Mouse (Mus musculus) small intestine, adult 2 months (tissue): ENCODE results near the gene Gm49388. TPM values are rescaled to one million over a fixed set of nuclear protein-coding genes. Genes with fewer than 3 reads are reported as not detected.

ENCODE experiments used
- H3K27ac ChIP-seq: fragments of 200-500 bp; 2 replicates; pipeline ENCODE4 v1.5.1; 2012; ENCODE audit warnings: low read depth, low read length, control low read depth, inconsistent platforms; ENCODE audit not compliant: insufficient read depth
- H3K27me3 ChIP-seq: fragments of 200-500 bp; 2 replicates; pipeline ENCODE4 v1.6.1; 2012; ENCODE audit warnings: mild to moderate bottlenecking, moderate library complexity, low read length, inconsistent platforms; ENCODE audit not compliant: control insufficient read depth, insufficient read depth
- H3K36me3 ChIP-seq: fragments of 200-500 bp; 2 replicates; pipeline ENCODE4 v1.6.1; 2012; ENCODE audit warnings: mild to moderate bottlenecking, low read length, control low read depth, inconsistent platforms; ENCODE audit not compliant: control insufficient read depth, insufficient read depth
- H3K4me1 ChIP-seq: fragments of 200-500 bp; 2 replicates; pipeline ENCODE4 v1.6.1; 2012; ENCODE audit warnings: low read length, inconsistent platforms, mixed read lengths; ENCODE audit not compliant: control insufficient read depth, insufficient read depth, insufficient read length
- H3K4me3 ChIP-seq: fragments of 200-500 bp; 2 replicates; pipeline ENCODE4 v1.5.1; 2012; ENCODE audit warnings: low read depth, mild to moderate bottlenecking, control low read depth, inconsistent platforms, low read length, moderate library complexity
- CTCF ChIP-seq: fragments of 200-500 bp; IDR thresholded peaks from 2 replicates; pipeline ENCODE4 v1.5.1; 2012; ENCODE audit warnings: low read depth, mild to moderate bottlenecking, control low read depth, inconsistent platforms, low read length, moderate library complexity, mixed read lengths; ENCODE audit not compliant: insufficient replicate concordance, insufficient read length; ENCODE audit errors: extremely low read depth
- POLR2A ChIP-seq: fragments of 200-500 bp; IDR thresholded peaks from 2 replicates; pipeline ENCODE4 v1.6.1; 2012; ENCODE audit warnings: low read depth, mild to moderate bottlenecking, control low read depth, inconsistent platforms, low read length, moderate library complexity
- WGBS: fragments of 180-500 bp; shearing (Covaris S2); methylation state at CpG from one replicate; pipeline ENCODE4 v1.1.7; 2018; 5-methylcytosine and 5-hydroxymethylcytosine counted together
- polyA plus RNA-seq: library from polyadenylated mRNA; depleted of rRNA; stranded (reverse); fragments of >200 nt; gene quantifications from 2 replicates; pipeline ENCODE4 v1.2.3, GENCODE M21; 2012

Gm49388 gene
- polyA plus RNA-seq, 1 experiment = not detected

GRCm38 (mm10) chr7:127761026-127761425 is 24.4 kb upstream of the Gm49388 start:
- no peak overlapping the region for H3K27ac ChIP-seq
- TF ChIP-seq CTCF (peak; percentile 89; the same call in 1 of the 2 replicates), POLR2A (no peak)
- no peaks in the 10 kb centered on the region for H3K27me3 ChIP-seq
- H3K4me1 ChIP-seq = no peaks in the 10 kb centered on the region; the same call in 1 of the 2 replicates
- no peak overlapping the region for H3K4me3 ChIP-seq
- H3K36me3 ChIP-seq = peaks cover 27% of the 10 kb centered on the region
- 13% methylated on average over 7 of the region's 7 CpGs for WGBS

DNA sequence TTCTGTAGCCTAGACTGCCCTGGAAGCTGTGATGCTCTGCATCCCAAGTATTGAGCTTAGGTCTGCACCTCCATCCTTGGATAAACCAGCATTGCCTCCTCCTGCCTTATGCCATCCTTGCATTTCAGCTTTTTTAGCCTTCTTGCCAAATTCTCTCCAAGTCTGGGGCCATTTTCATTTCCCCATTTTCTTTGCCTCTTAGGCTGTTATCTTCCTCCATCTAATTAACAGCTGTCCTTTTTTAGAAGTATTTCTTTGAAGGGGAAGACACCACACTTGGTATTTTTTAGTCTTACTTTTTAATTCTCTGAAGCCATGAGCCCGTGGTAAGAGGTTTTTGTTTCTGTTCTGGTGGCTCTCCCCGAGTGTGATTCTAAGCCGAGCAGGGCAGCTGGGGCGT is 21.8 kb upstream of the Gm49388 start:
- no peaks in the 10 kb centered on the region for H3K27me3 ChIP-seq
- no peaks in the 10 kb centered on the region; the same call in 1 of the 2 replicates for H3K4me1 ChIP-seq
- 90% methylated on average over 4 of the region's 4 CpGs for WGBS
- H3K36me3 ChIP-seq = peaks cover 25% of the 10 kb centered on the region
- no peak overlapping the region for H3K4me3 ChIP-seq
- no peak for TF ChIP-seq POLR2A
- no peak for TF ChIP-seq CTCF
- H3K27ac ChIP-seq = no peak overlapping the region

- no peak overlapping the region for H3K27ac ChIP-seq
- no peak overlapping the region for H3K4me3 ChIP-seq
- H3K4me1 ChIP-seq = peaks cover 8% of the 10 kb centered on the region
- peaks cover 25% of the 10 kb centered on the region for H3K36me3 ChIP-seq
- no peaks in the 10 kb centered on the region for H3K27me3 ChIP-seq
- WGBS = 61% methylated on average over 2 of the region's 2 CpGs
- no peak for TF ChIP-seq CTCF
- TF ChIP-seq POLR2A = no peak
Observed at GRCm38 (mm10) chr7:127765756-127766155, 19.7 kb upstream of the Gm49388 start.

GRCm38 (mm10) chr7:127766851-127767609 is 18.4 kb upstream of the Gm49388 start:
- peaks cover 25% of the 10 kb centered on the region for H3K36me3 ChIP-seq
- H3K27me3 ChIP-seq = no peaks in the 10 kb centered on the region
- peaks cover 9% of the 10 kb centered on the region for H3K4me1 ChIP-seq
- TF ChIP-seq POLR2A = no peak
- TF ChIP-seq CTCF = no peak
- WGBS = 73% methylated on average over 17 of the region's 17 CpGs
- H3K27ac ChIP-seq = no peak overlapping the region
- no peak overlapping the region for H3K4me3 ChIP-seq

GRCm38 (mm10) chr7:127767671-127768345 is 17.6 kb upstream of the Gm49388 start:
- Histone ChIP-seq H3K4me3 (no peak overlapping the region), H3K27ac (no peak overlapping the region), H3K4me1 (peaks cover 9% of the 10 kb centered on the region), H3K36me3 (peaks cover 21% of the 10 kb centered on the region), H3K27me3 (no peaks in the 10 kb centered on the region)
- TF ChIP-seq CTCF (no peak), POLR2A (no peak)
- 95% methylated on average over 19 of the region's 19 CpGs for WGBS

- peaks cover 19% of the 10 kb centered on the region for H3K36me3 ChIP-seq
- H3K27me3 ChIP-seq = no peaks in the 10 kb centered on the region
- 69% methylated on average over 13 of the region's 13 CpGs for WGBS
- H3K4me1 ChIP-seq = peaks cover 9% of the 10 kb centered on the region
- no peak overlapping the region for H3K4me3 ChIP-seq
- TF ChIP-seq POLR2A = no peak
- no peak for TF ChIP-seq CTCF
- no peak overlapping the region for H3K27ac ChIP-seq
Observed at GRCm38 (mm10) chr7:127768346-127768996, 16.9 kb upstream of the Gm49388 start.

DNA sequence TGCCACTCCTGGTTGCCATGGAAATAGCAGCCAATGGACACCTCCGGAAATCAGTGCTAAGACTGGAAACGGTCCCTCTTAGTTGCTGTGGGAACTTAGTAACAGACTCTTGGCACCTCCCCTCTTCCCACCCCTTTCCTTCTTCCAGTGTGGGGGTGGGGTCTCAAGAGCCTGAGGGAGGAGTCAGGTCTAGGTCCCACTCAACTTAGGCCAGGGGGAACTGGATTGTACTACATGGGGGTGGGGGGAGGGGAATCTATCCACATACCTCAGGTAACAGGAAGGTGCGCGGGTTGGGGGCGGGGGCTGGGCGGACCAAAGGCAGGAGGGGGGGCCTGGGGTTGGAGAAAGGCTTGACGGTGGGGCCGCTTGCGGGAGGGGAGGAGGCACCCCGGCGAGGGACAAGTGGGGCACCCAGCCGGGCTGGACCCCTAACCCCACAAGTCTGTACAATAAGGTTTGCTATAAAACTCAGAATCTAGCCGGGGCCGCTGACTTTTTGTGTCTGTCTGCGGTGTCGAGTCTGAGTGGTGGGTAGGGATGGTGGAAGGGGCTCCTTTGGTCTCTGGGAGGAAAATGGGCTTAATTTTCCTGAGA is 16.3 kb upstream of the Gm49388 start:
- WGBS = 3% methylated on average over 16 of the region's 16 CpGs
- Histone ChIP-seq H3K36me3 (peaks cover 13% of the 10 kb centered on the region), H3K27me3 (no peaks in the 10 kb centered on the region), H3K4me3 (peak overlapping the region; percentile 79), H3K4me1 (peaks cover 9% of the 10 kb centered on the region), H3K27ac (peak overlapping the region; percentile 76)
- TF ChIP-seq POLR2A (no peak), CTCF (no peak)
